Mouse (Mus musculus): ENCODE results near the gene Slc9a5. TPM values are rescaled to one million over a fixed set of nuclear protein-coding genes. Genes with fewer than 3 reads are reported as not detected.

Gene Slc9a5
- total and polyA plus RNA-seq, 3 experiments, result 0.95 to 4.5 (median 3.1) TPM

GRCm38 (mm10) chr8:105404496-105404895, 55.9 kb downstream of the Slc9a5 start:
- Histone ChIP-seq H3K36me3 (replicated peaks in 1 of 2; ENCODE audit: control insufficient read depth in 1 of 2, insufficient read depth in 1 of 2, low read length in 1 of 2) (no peaks in the 10 kb centered on the region), H3K27ac (ENCODE audit: insufficient read depth, low read depth) (no peak overlapping the region), H3K9ac (ENCODE audit: insufficient read depth, low read depth) (no peak overlapping the region), H3K4me2 (ENCODE audit: insufficient read depth, low read depth, poor library complexity, severe bottlenecking) (no peak overlapping the region), H3K9me3 (replicated peaks; ENCODE audit: low read length) (peaks cover 4% of the 10 kb centered on the region), H3K4me3 (replicated peaks in 1 of 3; ENCODE audit: low read depth in 2 of 3, low read length in 2 of 3, poor library complexity in 1 of 3) (no peak overlapping the region), H3K27me3 (replicated peaks) (no peaks in the 10 kb centered on the region), H3K4me1 (ENCODE audit: control insufficient read depth in 1 of 2, insufficient read depth in 2 of 2) (peaks cover 0 to 13% of the 10 kb centered on the region in 2 experiments; a peak in 2 of 4 replicates), H3K79me2 (replicated peaks; ENCODE audit: control insufficient read depth, extremely low read depth, insufficient read depth, poor library complexity, severe bottlenecking) (no peaks in the 10 kb centered on the region)
- in situ Hi-C loops (cut with MboI; ENCODE audit: low pct_ligation_motif_present, low pct_unique_long_range_greater_than_20kb, low sequenced_read_pairs), result no loop called here
- dilution Hi-C loops (cut with MboI; ENCODE audit: extremely low pct_ligation_motif_present, extremely low pct_unique_long_range_greater_than_20kb, low sequenced_read_pairs), result no loop called here
- TF ChIP-seq GABPA (IDR thresholded peaks at IDR 0.05; ENCODE audit: insufficient replicate concordance, low read depth, low read length) (no peak), ZNF384 (IDR thresholded peaks at IDR 0.05; ENCODE audit: low read depth, low read length) (no peak), MEF2A (IDR thresholded peaks at IDR 0.05; ENCODE audit: borderline replicate concordance, low read depth, low read length) (no peak), CHD2 (IDR thresholded peaks at IDR 0.05; ENCODE audit: low read length) (no peak), JUN (IDR thresholded peaks at IDR 0.05; ENCODE audit: insufficient read depth, low read depth, low read length) (no peak)
- DNase-seq (ENCODE audit: extremely low read depth), result no peak

GRCm38 (mm10) chr8:105406416-105406815, 57.8 kb downstream of the Slc9a5 start:
- dilution Hi-C loops (cut with MboI; ENCODE audit: extremely low pct_ligation_motif_present, extremely low pct_unique_long_range_greater_than_20kb, low sequenced_read_pairs), result no loop called here
- H3K4me2 ChIP-seq (ENCODE audit: insufficient read depth, low read depth, poor library complexity, severe bottlenecking), result no peak overlapping the region

GRCm38 (mm10) chr8:105408331-105408730, 59.7 kb downstream of the Slc9a5 start:
- H3K9me3 ChIP-seq (replicated peaks; ENCODE audit: low read length), result no peaks in the 10 kb centered on the region
- H3K36me3 ChIP-seq (replicated peaks in 1 of 2; ENCODE audit: control insufficient read depth in 1 of 2, insufficient read depth in 1 of 2, low read length in 1 of 2), result no peaks in the 10 kb centered on the region
- dilution Hi-C loops (cut with MboI; ENCODE audit: extremely low pct_ligation_motif_present, extremely low pct_unique_long_range_greater_than_20kb, low sequenced_read_pairs) (no loop called here), in situ Hi-C loops (cut with MboI; ENCODE audit: low pct_ligation_motif_present, low pct_unique_long_range_greater_than_20kb, low sequenced_read_pairs) (no loop called here)
- no peak for DNase-seq (ENCODE audit: extremely low read depth)
- no peak overlapping the region for H3K9ac ChIP-seq (ENCODE audit: insufficient read depth, low read depth)
- H3K27ac ChIP-seq (ENCODE audit: insufficient read depth, low read depth), result no peak overlapping the region
- H3K4me3 ChIP-seq (replicated peaks in 1 of 3; ENCODE audit: low read depth in 2 of 3, low read length in 2 of 3, poor library complexity in 1 of 3), result no peak overlapping the region
- no peaks in the 10 kb centered on the region for H3K27me3 ChIP-seq (replicated peaks)
- no peak overlapping the region for H3K4me2 ChIP-seq (ENCODE audit: insufficient read depth, low read depth, poor library complexity, severe bottlenecking)
- TF ChIP-seq E2F4 (IDR thresholded peaks at IDR 0.05; ENCODE audit: insufficient replicate concordance, low read depth, low read length) (no peak), NELFE (IDR thresholded peaks at IDR 0.05; ENCODE audit: low read depth, low read length) (no peak), SIN3A (IDR thresholded peaks at IDR 0.05; ENCODE audit: low read length) (no peak), ZMIZ1 (IDR thresholded peaks at IDR 0.05; ENCODE audit: low read depth, low read length) (no peak), JUN (IDR thresholded peaks at IDR 0.05; ENCODE audit: insufficient read depth, low read depth, low read length) (no peak), MEF2A (IDR thresholded peaks at IDR 0.05; ENCODE audit: borderline replicate concordance, low read depth, low read length) (no peak), POLR2AphosphoS2 (IDR thresholded peaks at IDR 0.05; ENCODE audit: low read depth, low read length) (no peak), JUND (conservative IDR thresholded peaks at IDR 0.05; ENCODE audit: low read depth, low read length) (no peak)
- no peaks in the 10 kb centered on the region; a peak in 1 of 4 replicates for H3K4me1 ChIP-seq (ENCODE audit: control insufficient read depth in 1 of 2, insufficient read depth in 2 of 2)
- H3K79me2 ChIP-seq (replicated peaks; ENCODE audit: control insufficient read depth, extremely low read depth, insufficient read depth, poor library complexity, severe bottlenecking), result no peaks in the 10 kb centered on the region

More at GRCm38 (mm10) chr8:105406416-105406815, 57.8 kb downstream of the Slc9a5 start:
- no peak overlapping the region for H3K4me3 ChIP-seq (replicated peaks in 1 of 3; ENCODE audit: low read depth in 2 of 3, low read length in 2 of 3, poor library complexity in 1 of 3)
- no peak for TF ChIP-seq MXI1 (IDR thresholded peaks at IDR 0.05; ENCODE audit: low read depth, low read length)
- TF ChIP-seq CHD2 (IDR thresholded peaks at IDR 0.05; ENCODE audit: low read length), result no peak
- no peak for TF ChIP-seq MYC (IDR thresholded peaks at IDR 0.05; ENCODE audit: low read depth, low read length)
- no peak for TF ChIP-seq JUN (IDR thresholded peaks at IDR 0.05; ENCODE audit: insufficient read depth, low read depth, low read length)
- TF ChIP-seq E2F4 (IDR thresholded peaks at IDR 0.05; ENCODE audit: insufficient replicate concordance, low read depth, low read length), result no peak
- no peak for TF ChIP-seq SMC3 (IDR thresholded peaks at IDR 0.05; ENCODE audit: low read depth, low read length)
- TF ChIP-seq POLR2AphosphoS2 (IDR thresholded peaks at IDR 0.05; ENCODE audit: low read depth, low read length), result no peak
- no peak for TF ChIP-seq TCF12 (IDR thresholded peaks at IDR 0.05; ENCODE audit: low read depth, low read length)
- TF ChIP-seq KAT2A (IDR thresholded peaks at IDR 0.05; ENCODE audit: insufficient replicate concordance, low read length), result no peak
- no peak for TF ChIP-seq BHLHE40 (IDR thresholded peaks at IDR 0.05; ENCODE audit: low read depth, low read length)
- no peak for TF ChIP-seq MAZ (IDR thresholded peaks at IDR 0.05; ENCODE audit: low read depth, low read length)
- TF ChIP-seq NELFE (IDR thresholded peaks at IDR 0.05; ENCODE audit: low read depth, low read length), result no peak
- TF ChIP-seq JUND (conservative IDR thresholded peaks at IDR 0.05; ENCODE audit: low read depth, low read length), result no peak
- no peak for TF ChIP-seq TBP (conservative IDR thresholded peaks at IDR 0.05; ENCODE audit: low read depth, low read length)
- no peak for TF ChIP-seq ZKSCAN1 (IDR thresholded peaks at IDR 0.05; ENCODE audit: borderline replicate concordance, low read depth, low read length)
- TF ChIP-seq UBTF (IDR thresholded peaks at IDR 0.05; ENCODE audit: low read depth, low read length), result no peak
- TF ChIP-seq IRF4 (IDR thresholded peaks at IDR 0.05; ENCODE audit: low read depth, low read length), result no peak
- TF ChIP-seq ZC3H11A (IDR thresholded peaks at IDR 0.05; ENCODE audit: low read depth, low read length), result no peak
- TF ChIP-seq RCOR1 (conservative IDR thresholded peaks at IDR 0.05; ENCODE audit: low read depth, low read length), result no peak
- TF ChIP-seq CHD1 (IDR thresholded peaks at IDR 0.05; ENCODE audit: low read depth, low read length), result no peak
- in situ Hi-C loops (cut with MboI; ENCODE audit: low pct_ligation_motif_present, low pct_unique_long_range_greater_than_20kb, low sequenced_read_pairs), result no loop called here
- DNase-seq (ENCODE audit: extremely low read depth), result no peak
- no peaks in the 10 kb centered on the region for H3K36me3 ChIP-seq (replicated peaks in 1 of 2; ENCODE audit: control insufficient read depth in 1 of 2, insufficient read depth in 1 of 2, low read length in 1 of 2)
- no peaks in the 10 kb centered on the region for H3K27me3 ChIP-seq (replicated peaks)
- no peak overlapping the region for H3K9ac ChIP-seq (ENCODE audit: insufficient read depth, low read depth)
- no peaks in the 10 kb centered on the region for H3K9me3 ChIP-seq (replicated peaks; ENCODE audit: low read length)
- H3K79me2 ChIP-seq (replicated peaks; ENCODE audit: control insufficient read depth, extremely low read depth, insufficient read depth, poor library complexity, severe bottlenecking), result no peaks in the 10 kb centered on the region
- no peak overlapping the region for H3K27ac ChIP-seq (ENCODE audit: insufficient read depth, low read depth)
- peaks cover 0 to under 1% of the 10 kb centered on the region in 2 experiments; a peak in 2 of 4 replicates for H3K4me1 ChIP-seq (ENCODE audit: control insufficient read depth in 1 of 2, insufficient read depth in 2 of 2)
